Mouse (Mus musculus): Measurements from ENCODE around the gene Pigk.

GRCm38 (mm10) chr3:152837938-152838337, 124.0 kb downstream of the Pigk start:
- no peak for TF ChIP-seq CTCF (conservative IDR thresholded peaks at IDR 0.05; ENCODE audit: low read length)
- TF ChIP-seq POU5F1 (IDR thresholded peaks at IDR 0.05; ENCODE audit: borderline replicate concordance, low read length), result no peak
